Mouse (Mus musculus): Measurements from ENCODE around the gene Ccdc170.

- TF ChIP-seq CTCF (IDR thresholded peaks at IDR 0.05; ENCODE audit: extremely low read depth, insufficient read depth, low read length) (no peak), POLR2A (IDR thresholded peaks at IDR 0.05; ENCODE audit: extremely low read depth, insufficient read depth, low read length) (no peak)
These were observed 10.6 kb downstream of the Ccdc170 start for GRCm38 (mm10) chr10:4492909-4493308.
